Mouse (Mus musculus) midbrain, embryonic 12.5 days (tissue): ENCODE measurements around the gene Smg6. TPM values are rescaled to one million over a fixed set of nuclear protein-coding genes. Genes with fewer than 3 reads are reported as not detected.

ENCODE experiments used
- ATAC-seq: fragments of 200-750 bp; cut with Nextera tagmentation; 2 replicates; pipeline ENCODE4 v1.8.0; 2017; ENCODE audit warnings: low read depth, moderate TSS enrichment, moderate library complexity; ENCODE audit not compliant: low FRiP score
- H3K27ac ChIP-seq: fragments of 300-500 bp; sonication (generic); replicated peaks from 2 replicates; pipeline ENCODE4 v1.5.1; 2016; ENCODE audit warnings: mild to moderate bottlenecking
- H3K27me3 ChIP-seq: fragments of 300-500 bp; sonication (generic); 2 replicates; pipeline ENCODE4 v1.6.1; 2016; ENCODE audit warnings: mild to moderate bottlenecking
- H3K36me3 ChIP-seq: fragments of 300-500 bp; sonication (generic); 2 replicates; pipeline ENCODE4 v1.6.1; 2016
- H3K4me1 ChIP-seq: fragments of 300-500 bp; sonication (generic); 2 replicates; pipeline ENCODE4 v1.6.1; 2016
- H3K4me2 ChIP-seq: fragments of 300-500 bp; sonication (generic); replicated peaks from 2 replicates; pipeline ENCODE4 v1.6.1; 2016; ENCODE audit warnings: mild to moderate bottlenecking, moderate library complexity
- H3K4me3 ChIP-seq: fragments of 300-500 bp; sonication (generic); 2 replicates; pipeline ENCODE4 v1.5.1; 2016; ENCODE audit warnings: mild to moderate bottlenecking
- H3K9ac ChIP-seq: fragments of 300-500 bp; sonication (generic); replicated peaks from 2 replicates; pipeline ENCODE4 v1.6.1; 2016; ENCODE audit warnings: mild to moderate bottlenecking, moderate library complexity
- H3K9me3 ChIP-seq: fragments of 300-500 bp; sonication (generic); 2 replicates; pipeline ENCODE4 v1.6.1; 2016; ENCODE audit warnings: mild to moderate bottlenecking
- WGBS: fragments of 180-500 bp; shearing (Covaris S2); methylation state at CpG from one replicate; pipeline ENCODE4 v1.1.7; 2016; 5-methylcytosine and 5-hydroxymethylcytosine counted together
- polyA plus RNA-seq: library from polyadenylated mRNA; unstranded; fragments of >200 nt; fragmentation: Nextera tagmentation; extraction: Ambion mirVana; gene quantifications from 2 replicates; pipeline ENCODE4 v1.2.1, GENCODE M21; 2016

Gene Smg6
- polyA plus RNA-seq, 1 experiment from 2014 or later = 22.6 TPM

GRCm38 (mm10) chr11:75053722-75054121 lies 128.1 kb downstream of the Smg6 start:
- no peak overlapping the region for H3K27ac ChIP-seq
- 74% methylated on average over 7 of the region's 7 CpGs for WGBS
- no peak for ATAC-seq

GRCm38 (mm10) chr11:75054184-75054877 lies 128.7 kb downstream of the Smg6 start:
- ATAC-seq = no peak
- Histone ChIP-seq H3K27ac (no peak overlapping the region), H3K4me1 (no peaks in the 10 kb centered on the region), H3K4me3 (no peak overlapping the region), H3K9me3 (no peaks in the 10 kb centered on the region), H3K27me3 (no peaks in the 10 kb centered on the region), H3K4me2 (no peak overlapping the region), H3K9ac (no peak overlapping the region), H3K36me3 (peaks cover 31% of the 10 kb centered on the region)
- WGBS = 76% methylated on average over 5 of the region's 5 CpGs

More at GRCm38 (mm10) chr11:75053722-75054121, 128.1 kb downstream of the Smg6 start:
- Histone ChIP-seq H3K4me2 (no peak overlapping the region), H3K9me3 (no peaks in the 10 kb centered on the region), H3K4me3 (no peak overlapping the region), H3K4me1 (no peaks in the 10 kb centered on the region), H3K9ac (no peak overlapping the region), H3K27me3 (no peaks in the 10 kb centered on the region), H3K36me3 (peaks cover 31% of the 10 kb centered on the region)

GRCm38 (mm10) chr11:75054878-75055214 lies 129.2 kb downstream of the Smg6 start:
- no peak overlapping the region for H3K4me3 ChIP-seq
- 87% methylated on average over 3 of the region's 3 CpGs for WGBS
- peaks cover 25% of the 10 kb centered on the region for H3K36me3 ChIP-seq

GRCm38 (mm10) chr11:75062650-75063049 lies 137.0 kb downstream of the Smg6 start:
- Histone ChIP-seq H3K9me3 (no peaks in the 10 kb centered on the region), H3K9ac (no peak overlapping the region), H3K4me3 (no peak overlapping the region), H3K36me3 (no peaks in the 10 kb centered on the region), H3K27ac (no peak overlapping the region), H3K4me1 (no peaks in the 10 kb centered on the region), H3K27me3 (no peaks in the 10 kb centered on the region), H3K4me2 (no peak overlapping the region)
- no peak for ATAC-seq
- 95% methylated on average over 6 of the region's 6 CpGs for WGBS

More at GRCm38 (mm10) chr11:75054878-75055214, 129.2 kb downstream of the Smg6 start:
- no peaks in the 10 kb centered on the region for H3K27me3 ChIP-seq
- no peaks in the 10 kb centered on the region for H3K4me1 ChIP-seq
- ATAC-seq = no peak
- H3K9ac ChIP-seq = no peak overlapping the region
- H3K4me2 ChIP-seq = no peak overlapping the region
- no peak overlapping the region for H3K27ac ChIP-seq
- no peaks in the 10 kb centered on the region for H3K9me3 ChIP-seq

- Histone ChIP-seq H3K27ac (no peak overlapping the region), H3K9ac (no peak overlapping the region), H3K27me3 (no peaks in the 10 kb centered on the region), H3K9me3 (no peaks in the 10 kb centered on the region), H3K4me3 (no peak overlapping the region), H3K4me1 (no peaks in the 10 kb centered on the region), H3K4me2 (no peak overlapping the region), H3K36me3 (no peaks in the 10 kb centered on the region; the same call in 1 of the 2 replicates)
- no peak for ATAC-seq
- WGBS = 100% methylated on average over 1 of the region's 1 CpGs
Observed at GRCm38 (mm10) chr11:75064266-75064665, 138.6 kb downstream of the Smg6 start.

- Histone ChIP-seq H3K36me3 (no peaks in the 10 kb centered on the region; the same call in 1 of the 2 replicates), H3K27ac (no peak overlapping the region), H3K4me3 (no peak overlapping the region), H3K4me2 (no peak overlapping the region), H3K9ac (no peak overlapping the region), H3K27me3 (no peaks in the 10 kb centered on the region), H3K4me1 (no peaks in the 10 kb centered on the region), H3K9me3 (no peaks in the 10 kb centered on the region)
- 89% methylated on average over 3 of the region's 3 CpGs for WGBS
- ATAC-seq = no peak
Observed at GRCm38 (mm10) chr11:75071352-75071751, 145.7 kb downstream of the Smg6 start.

GRCm38 (mm10) chr11:75072932-75073625 lies 147.5 kb downstream of the Smg6 start:
- no peak overlapping the region for H3K27ac ChIP-seq
- no peaks in the 10 kb centered on the region for H3K9me3 ChIP-seq
- WGBS = 68% methylated on average over 2 of the region's 2 CpGs
- no peak for ATAC-seq
- H3K4me3 ChIP-seq = no peak overlapping the region
- no peaks in the 10 kb centered on the region; the same call in 1 of the 2 replicates for H3K36me3 ChIP-seq
- H3K9ac ChIP-seq = no peak overlapping the region
- H3K27me3 ChIP-seq = no peaks in the 10 kb centered on the region
- H3K4me1 ChIP-seq = no peaks in the 10 kb centered on the region
- no peak overlapping the region for H3K4me2 ChIP-seq

GRCm38 (mm10) chr11:75073696-75074095 lies 148.1 kb downstream of the Smg6 start:
- Histone ChIP-seq H3K27ac (no peak overlapping the region), H3K27me3 (no peaks in the 10 kb centered on the region), H3K4me3 (no peak overlapping the region), H3K36me3 (no peaks in the 10 kb centered on the region), H3K4me1 (no peaks in the 10 kb centered on the region), H3K4me2 (no peak overlapping the region), H3K9me3 (no peaks in the 10 kb centered on the region), H3K9ac (no peak overlapping the region)
- WGBS = 93% methylated on average over 2 of the region's 2 CpGs
- ATAC-seq = no peak

GRCm38 (mm10) chr11:75074543-75074942 lies 148.9 kb downstream of the Smg6 start:
- no peaks in the 10 kb centered on the region for H3K9me3 ChIP-seq
- no peak overlapping the region for H3K4me3 ChIP-seq
- no peaks in the 10 kb centered on the region for H3K27me3 ChIP-seq
- no peak overlapping the region for H3K4me2 ChIP-seq
- H3K9ac ChIP-seq = no peak overlapping the region
- H3K4me1 ChIP-seq = no peaks in the 10 kb centered on the region
- H3K27ac ChIP-seq = no peak overlapping the region
- 74% methylated on average over 2 of the region's 2 CpGs for WGBS
- ATAC-seq = no peak
- no peaks in the 10 kb centered on the region for H3K36me3 ChIP-seq

- Histone ChIP-seq H3K4me2 (no peak overlapping the region), H3K4me3 (no peak overlapping the region), H3K9me3 (no peaks in the 10 kb centered on the region), H3K27ac (no peak overlapping the region), H3K36me3 (0 out of 2 replicates have a peak, but pooled peaks cover 5% of the 10 kb centered on the region), H3K27me3 (no peaks in the 10 kb centered on the region), H3K9ac (no peak overlapping the region), H3K4me1 (no peaks in the 10 kb centered on the region)
- 86% methylated on average over 2 of the region's 2 CpGs for WGBS
- ATAC-seq = no peak
Observed at GRCm38 (mm10) chr11:75078616-75079015, 153.0 kb downstream of the Smg6 start.

- Histone ChIP-seq H3K4me2 (no peak overlapping the region), H3K36me3 (0 out of 2 replicates have a peak, but pooled peaks cover 5% of the 10 kb centered on the region), H3K9ac (no peak overlapping the region), H3K27me3 (no peaks in the 10 kb centered on the region), H3K9me3 (no peaks in the 10 kb centered on the region), H3K4me3 (no peak overlapping the region), H3K4me1 (no peaks in the 10 kb centered on the region), H3K27ac (no peak overlapping the region)
- 94% methylated on average over 1 of the region's 1 CpGs for WGBS
- ATAC-seq = no peak
Observed at GRCm38 (mm10) chr11:75083031-75083430, 157.4 kb downstream of the Smg6 start.

- Histone ChIP-seq H3K4me3 (no peak overlapping the region), H3K4me1 (no peaks in the 10 kb centered on the region), H3K9ac (no peak overlapping the region), H3K27ac (no peak overlapping the region), H3K27me3 (no peaks in the 10 kb centered on the region), H3K4me2 (no peak overlapping the region), H3K36me3 (no peaks in the 10 kb centered on the region), H3K9me3 (no peaks in the 10 kb centered on the region)
- no peak for ATAC-seq
- WGBS = 79% methylated on average over 3 of the region's 3 CpGs
Observed at GRCm38 (mm10) chr11:75092159-75092558, 166.5 kb downstream of the Smg6 start.
